Mouse (Mus musculus) neural tube, embryonic 13.5 days (tissue): ENCODE data around the gene Dennd1a. TPM values are rescaled to one million over a fixed set of nuclear protein-coding genes. Genes with fewer than 3 reads are reported as not detected.

Source experiments
- ATAC-seq: fragments of 200-750 bp; cut with Nextera tagmentation; 2 replicates; pipeline ENCODE4 v1.8.0; 2017; ENCODE audit warnings: low read depth, mild to moderate bottlenecking, moderate TSS enrichment, moderate library complexity
- H3K27ac ChIP-seq: fragments of 300-500 bp; sonication (generic); replicated peaks from 2 replicates; pipeline ENCODE4 v1.5.1; 2015; ENCODE audit warnings: moderate library complexity, mild to moderate bottlenecking, inconsistent platforms
- H3K27me3 ChIP-seq: fragments of 300-500 bp; sonication (generic); 2 replicates; pipeline ENCODE4 v1.6.1; 2015; ENCODE audit warnings: mild to moderate bottlenecking, inconsistent platforms
- H3K36me3 ChIP-seq: fragments of 300-500 bp; sonication (generic); 2 replicates; pipeline ENCODE4 v1.6.1; 2015; ENCODE audit warnings: mild to moderate bottlenecking, inconsistent platforms
- H3K4me1 ChIP-seq: fragments of 300-500 bp; sonication (generic); replicated peaks from 2 replicates; pipeline ENCODE4 v1.6.1; 2015; ENCODE audit warnings: inconsistent platforms
- H3K4me2 ChIP-seq: fragments of 300-500 bp; sonication (generic); 2 replicates; pipeline ENCODE4 v1.6.1; 2015; ENCODE audit warnings: inconsistent platforms, mild to moderate bottlenecking, moderate library complexity
- H3K4me3 ChIP-seq: fragments of 300-500 bp; sonication (generic); 2 replicates; pipeline ENCODE4 v1.5.1; 2015; ENCODE audit warnings: mild to moderate bottlenecking, inconsistent platforms
- H3K9ac ChIP-seq: fragments of 300-500 bp; sonication (generic); 2 replicates; pipeline ENCODE4 v1.6.1; 2015; ENCODE audit warnings: moderate library complexity, mild to moderate bottlenecking, inconsistent platforms
- H3K9me3 ChIP-seq: fragments of 300-500 bp; sonication (generic); 2 replicates; pipeline ENCODE4 v1.6.1; 2016; ENCODE audit warnings: inconsistent platforms
- WGBS: fragments of 180-500 bp; shearing (Covaris S2); methylation state at CpG from one replicate; pipeline ENCODE4 v1.1.7; 2015; 5-methylcytosine and 5-hydroxymethylcytosine counted together
- polyA plus RNA-seq: library from polyadenylated mRNA; unstranded; fragments of >200 nt; fragmentation: Nextera tagmentation; extraction: Ambion mirVana; gene quantifications from 2 replicates; pipeline ENCODE4 v1.2.1, GENCODE M21; 2015

Gene Dennd1a
- polyA plus RNA-seq, 1 experiment from 2014 or later, result 14.6 TPM

- H3K27me3 ChIP-seq, result no peaks in the 10 kb centered on the region
- H3K4me1 ChIP-seq, result peaks cover 12% of the 10 kb centered on the region
- WGBS, result 52% methylated on average over 52 of the region's 52 CpGs
- ATAC-seq, result no peak
- no peak overlapping the region for H3K27ac ChIP-seq
- no peak overlapping the region for H3K9ac ChIP-seq
- H3K4me2 ChIP-seq, result peak overlapping the region; percentile 41
- H3K36me3 ChIP-seq, result no peaks in the 10 kb centered on the region
- no peaks in the 10 kb centered on the region for H3K9me3 ChIP-seq
- peak overlapping the region; percentile 23 for H3K4me3 ChIP-seq
These were observed 500.7 kb downstream of the Dennd1a start for GRCm38 (mm10) chr2:37786461-37786860.

- no peak overlapping the region for H3K4me3 ChIP-seq
- no peaks in the 10 kb centered on the region for H3K36me3 ChIP-seq
- H3K27ac ChIP-seq, result no peak overlapping the region
- no peaks in the 10 kb centered on the region for H3K9me3 ChIP-seq
- H3K4me2 ChIP-seq, result no peak overlapping the region
- peaks cover 32% of the 10 kb centered on the region for H3K4me1 ChIP-seq
- H3K27me3 ChIP-seq, result no peaks in the 10 kb centered on the region
- no peak for ATAC-seq
- H3K9ac ChIP-seq, result no peak overlapping the region
- WGBS, result 70% methylated on average over 5 of the region's 5 CpGs
These were observed 502.7 kb downstream of the Dennd1a start for GRCm38 (mm10) chr2:37784473-37784872.

- no peak overlapping the region for H3K4me3 ChIP-seq
- peaks cover 9% of the 10 kb centered on the region; the same call in 1 of the 2 replicates for H3K27me3 ChIP-seq
- 12% methylated on average over 7 of the region's 7 CpGs for WGBS
- no peak overlapping the region for H3K4me2 ChIP-seq
- peaks cover 48% of the 10 kb centered on the region for H3K4me1 ChIP-seq
- no peak overlapping the region for H3K9ac ChIP-seq
- H3K9me3 ChIP-seq, result no peaks in the 10 kb centered on the region
- H3K27ac ChIP-seq, result no peak overlapping the region
- H3K36me3 ChIP-seq, result no peaks in the 10 kb centered on the region
- ATAC-seq, result no peak
These were observed 505.2 kb downstream of the Dennd1a start for GRCm38 (mm10) chr2:37782002-37782401.

- 39% methylated on average over 3 of the region's 3 CpGs for WGBS
- Histone ChIP-seq H3K36me3 (no peaks in the 10 kb centered on the region), H3K4me2 (no peak overlapping the region), H3K9ac (no peak overlapping the region), H3K27me3 (peaks cover 9% of the 10 kb centered on the region; the same call in 1 of the 2 replicates), H3K4me3 (no peak overlapping the region), H3K27ac (no peak overlapping the region), H3K4me1 (peaks cover 52% of the 10 kb centered on the region), H3K9me3 (no peaks in the 10 kb centered on the region)
- ATAC-seq, result no peak
These were observed 505.8 kb downstream of the Dennd1a start for GRCm38 (mm10) chr2:37781421-37781820.

GRCm38 (mm10) chr2:37780270-37780929 is 506.8 kb downstream of the Dennd1a start:
- 2% methylated on average over 14 of the region's 14 CpGs for WGBS
- Histone ChIP-seq H3K9me3 (no peaks in the 10 kb centered on the region), H3K4me1 (peaks cover 59% of the 10 kb centered on the region), H3K4me2 (peak overlapping the region; percentile 50), H3K9ac (peak overlapping the region; percentile 41), H3K4me3 (peak overlapping the region; percentile 24), H3K27me3 (peaks cover 13% of the 10 kb centered on the region; the same call in 1 of the 2 replicates), H3K27ac (peak overlapping the region; percentile 43), H3K36me3 (no peaks in the 10 kb centered on the region)
- peak; percentile 13; the same call in 1 of the 2 replicates for ATAC-seq

- peaks cover 13% of the 10 kb centered on the region; the same call in 1 of the 2 replicates for H3K27me3 ChIP-seq
- ATAC-seq, result peak; percentile 84
- H3K9ac ChIP-seq, result 0 out of 2 replicates have a peak overlapping the region, but pooled peaks have one; percentile 38
- peak overlapping the region; percentile 50 for H3K4me2 ChIP-seq
- peak overlapping the region; percentile 38 for H3K4me3 ChIP-seq
- H3K4me1 ChIP-seq, result peaks cover 61% of the 10 kb centered on the region
- no peaks in the 10 kb centered on the region for H3K36me3 ChIP-seq
- no peaks in the 10 kb centered on the region for H3K9me3 ChIP-seq
- 18% methylated on average over 10 of the region's 10 CpGs for WGBS
- H3K27ac ChIP-seq, result peak overlapping the region; percentile 73
These were observed 509.1 kb downstream of the Dennd1a start for GRCm38 (mm10) chr2:37777958-37778720.

GRCm38 (mm10) chr2:37776611-37777411 is 510.4 kb downstream of the Dennd1a start:
- Histone ChIP-seq H3K27ac (peak overlapping the region; percentile 73), H3K4me1 (peaks cover 61% of the 10 kb centered on the region), H3K4me2 (peak overlapping the region; percentile 50), H3K9ac (peak overlapping the region; percentile 60), H3K27me3 (peaks cover 13% of the 10 kb centered on the region; the same call in 1 of the 2 replicates), H3K36me3 (no peaks in the 10 kb centered on the region), H3K9me3 (no peaks in the 10 kb centered on the region), H3K4me3 (peak overlapping the region; percentile 38)
- WGBS, result 4% methylated on average over 20 of the region's 20 CpGs
- no peak for ATAC-seq

- Histone ChIP-seq H3K4me2 (peak within 1 kb of the TSS; percentile 50), H3K4me3 (peak within 1 kb of the TSS; percentile 38), H3K27me3 (peaks cover 13% of the 10 kb centered on the region; the same call in 1 of the 2 replicates), H3K4me1 (peaks cover 61% of the 10 kb centered on the region), H3K27ac (peak within 1 kb of the TSS; percentile 73), H3K36me3 (no peaks in the 10 kb centered on the region), H3K9ac (peak within 1 kb of the TSS; percentile 60), H3K9me3 (no peaks in the 10 kb centered on the region)
- WGBS, result 2% methylated on average over 16 of the region's 18 CpGs
- ATAC-seq, result 0 out of 2 replicates have a peak, but pooled peaks have one; percentile 2
These were observed 511.2 kb downstream of the Dennd1a start, which contains the start of gene Crb2 for GRCm38 (mm10) chr2:37776016-37776415. TSS of gene Crb2 (plus strand) at chr2:37776249.

GRCm38 (mm10) chr2:37774571-37774970 is 512.6 kb downstream of the Dennd1a start:
- Histone ChIP-seq H3K4me1 (peaks cover 48% of the 10 kb centered on the region), H3K36me3 (no peaks in the 10 kb centered on the region), H3K27me3 (peaks cover 13% of the 10 kb centered on the region), H3K4me2 (no peak overlapping the region), H3K9me3 (no peaks in the 10 kb centered on the region), H3K4me3 (no peak overlapping the region), H3K9ac (no peak overlapping the region), H3K27ac (no peak overlapping the region)
- WGBS, result 7% methylated on average over 5 of the region's 5 CpGs
- ATAC-seq, result no peak

GRCm38 (mm10) chr2:37771618-37772285 is 515.4 kb downstream of the Dennd1a start:
- ATAC-seq, result peak; percentile 66
- Histone ChIP-seq H3K27me3 (peaks cover 4% of the 10 kb centered on the region; the same call in 1 of the 2 replicates), H3K9me3 (no peaks in the 10 kb centered on the region), H3K4me1 (peaks cover 48% of the 10 kb centered on the region), H3K4me3 (peak overlapping the region; percentile 34), H3K9ac (peak overlapping the region; percentile 59), H3K27ac (0 out of 2 replicates have a peak overlapping the region, but pooled peaks have one; percentile 13), H3K36me3 (no peaks in the 10 kb centered on the region), H3K4me2 (peak overlapping the region; percentile 57)
- WGBS, result 1% methylated on average over 18 of the region's 18 CpGs

GRCm38 (mm10) chr2:37769793-37770192 is 517.4 kb downstream of the Dennd1a start:
- WGBS, result 82% methylated on average over 8 of the region's 8 CpGs
- Histone ChIP-seq H3K36me3 (no peaks in the 10 kb centered on the region), H3K9me3 (no peaks in the 10 kb centered on the region), H3K4me2 (no peak overlapping the region), H3K9ac (no peak overlapping the region), H3K4me1 (peaks cover 53% of the 10 kb centered on the region), H3K4me3 (no peak overlapping the region), H3K27ac (no peak overlapping the region), H3K27me3 (peaks cover 3% of the 10 kb centered on the region)
- no peak for ATAC-seq
